Mouse (Mus musculus) lung, adult 2 months (tissue): ENCODE measurements around the gene Arhgef1.

Experiments used
- CTCF ChIP-seq: fragments of 200-500 bp; IDR thresholded peaks from 2 replicates; pipeline ENCODE4 v1.5.1; 2011; ENCODE audit warnings: mild to moderate bottlenecking, low read length, control low read depth; ENCODE audit not compliant: insufficient read depth
- POLR2A ChIP-seq: fragments of 200-500 bp; IDR thresholded peaks from 2 replicates; pipeline ENCODE4 v1.6.1; 2011; ENCODE audit warnings: low read depth, mild to moderate bottlenecking, control low read depth, low read length, borderline replicate concordance; ENCODE audit errors: extremely low read depth

DNA sequence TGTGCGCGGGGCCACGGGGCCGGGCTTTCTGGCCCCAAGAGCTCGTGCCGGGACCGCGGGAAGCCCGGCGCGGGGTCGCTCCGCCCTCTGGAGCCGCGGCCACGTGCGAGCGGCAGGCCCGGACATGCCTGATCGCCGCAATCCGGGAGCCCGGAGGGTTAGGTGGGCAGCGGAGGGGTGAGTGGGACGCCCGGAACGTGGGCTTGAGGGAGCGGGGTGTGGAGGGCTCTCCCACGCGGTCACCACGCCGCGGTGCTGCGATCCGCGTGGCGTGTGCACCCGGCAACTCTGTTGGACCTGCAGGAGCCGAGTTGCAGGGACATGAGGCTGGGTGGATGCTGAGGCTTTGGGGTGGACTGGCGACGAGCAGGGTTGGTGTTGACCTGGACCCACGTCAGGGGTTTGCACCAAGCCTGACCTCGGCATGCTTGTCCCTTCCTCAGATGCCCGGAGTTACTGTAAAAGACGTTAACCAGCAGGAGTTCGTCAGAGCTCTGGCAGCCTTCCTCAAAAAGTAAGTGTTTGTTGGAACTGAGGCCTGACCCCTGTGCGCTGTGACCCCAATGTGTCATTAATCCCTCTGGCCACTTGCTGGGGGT, 17.9 kb upstream of the Arhgef1 start:
- TF ChIP-seq POLR2A (no peak), CTCF (no peak)
